Mouse (Mus musculus) monocyte, adult 2 months (primary cell): ENCODE results near the gene Lrmda.

ENCODE experiments used
- DNase-seq, 2 experiments: peaks; one replicate each; pipeline ENCODE4 v3.0.0; 2022; ENCODE audit warnings: low spot score in 2 of 2, low read depth in 1 of 2

Lrmda gene

DNA sequence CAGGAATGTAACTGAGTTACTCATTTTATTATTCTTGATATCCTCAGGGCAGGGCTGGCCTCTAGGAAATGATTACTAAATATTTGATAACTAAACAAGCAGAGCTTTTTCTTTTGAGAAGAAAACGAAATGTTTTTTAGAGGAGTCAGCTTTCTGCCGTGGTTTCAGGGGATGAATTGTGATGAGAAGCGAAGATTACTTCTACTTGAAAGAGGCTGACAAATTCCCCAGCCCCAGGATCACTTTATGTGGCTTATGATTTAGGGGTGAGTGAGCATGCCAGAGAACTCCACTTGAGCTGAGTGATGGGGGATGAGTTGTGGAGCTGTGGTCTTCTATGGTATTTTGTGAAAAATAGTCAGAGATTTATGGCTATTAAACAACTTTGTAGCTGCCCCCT lies 803.4 kb downstream of the Lrmda start:
- DNase-seq: no peak

GRCm38 (mm10) chr14:22826825-22827224 lies 807.3 kb downstream of the Lrmda start:
- DNase-seq: no peak

DNA sequence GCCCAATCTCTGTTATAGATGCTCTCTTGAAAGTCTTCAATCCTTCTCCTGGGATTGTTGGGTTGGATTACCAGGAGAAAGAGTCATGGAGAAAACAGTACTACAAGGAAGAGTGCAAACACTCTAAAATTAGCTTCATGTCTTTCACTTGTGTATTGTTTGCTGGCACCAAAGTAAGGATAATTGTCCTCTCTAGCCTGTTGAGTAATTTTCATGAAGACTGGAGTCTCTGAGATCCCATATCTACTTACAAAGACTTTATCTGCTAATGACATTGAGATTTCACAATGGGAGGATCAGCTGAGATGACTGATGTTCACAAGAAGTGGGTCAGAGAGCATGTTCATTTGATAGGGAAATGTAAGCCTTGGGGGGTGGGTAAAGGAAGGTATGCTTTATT lies 817.5 kb downstream of the Lrmda start:
- DNase-seq: no peak

GRCm38 (mm10) chr14:22841136-22841535 lies 821.6 kb downstream of the Lrmda start:
- DNase-seq: no peak

- DNase-seq: no peak
Observed at GRCm38 (mm10) chr14:22844006-22844405, 824.5 kb downstream of the Lrmda start.

- no peak for DNase-seq
Observed at GRCm38 (mm10) chr14:22845401-22845800, 825.9 kb downstream of the Lrmda start.

DNA sequence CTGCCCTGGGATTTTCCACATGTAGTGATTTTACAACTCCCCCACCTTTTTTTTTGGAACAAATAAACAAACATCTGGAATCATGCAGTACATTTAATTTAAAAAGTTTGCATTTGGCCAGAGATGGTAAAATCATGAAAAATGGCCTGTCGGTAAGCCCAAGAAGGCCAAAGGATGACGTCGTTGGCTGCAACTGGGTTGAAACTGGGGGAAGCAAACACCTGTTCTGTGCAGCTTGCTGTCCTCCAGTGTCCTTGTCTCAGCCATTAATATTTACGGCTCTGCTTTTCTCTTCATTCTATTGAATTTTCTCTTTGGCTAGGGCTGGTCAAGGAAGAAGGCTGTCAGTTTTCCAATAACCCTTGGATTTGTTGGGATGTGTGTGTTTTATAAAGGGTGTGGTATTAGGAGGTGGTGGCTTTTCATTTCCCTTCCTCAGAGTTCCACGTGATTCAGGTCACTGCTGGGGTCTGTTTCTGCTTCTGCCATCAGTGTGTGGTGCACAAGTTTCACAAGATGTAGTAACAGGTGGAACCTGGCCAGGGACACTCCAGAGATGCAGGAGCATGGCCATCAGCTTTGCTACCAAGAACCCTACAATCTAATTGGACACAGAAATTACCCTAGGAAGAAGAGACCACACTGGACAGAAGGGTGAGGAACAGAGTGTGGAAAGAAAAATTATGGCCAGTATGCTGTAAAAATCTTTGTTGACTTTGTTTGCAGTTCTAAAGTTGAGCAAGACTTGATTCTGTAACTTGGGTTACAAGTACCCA lies 827.7 kb downstream of the Lrmda start:
- DNase-seq: no peak

DNA sequence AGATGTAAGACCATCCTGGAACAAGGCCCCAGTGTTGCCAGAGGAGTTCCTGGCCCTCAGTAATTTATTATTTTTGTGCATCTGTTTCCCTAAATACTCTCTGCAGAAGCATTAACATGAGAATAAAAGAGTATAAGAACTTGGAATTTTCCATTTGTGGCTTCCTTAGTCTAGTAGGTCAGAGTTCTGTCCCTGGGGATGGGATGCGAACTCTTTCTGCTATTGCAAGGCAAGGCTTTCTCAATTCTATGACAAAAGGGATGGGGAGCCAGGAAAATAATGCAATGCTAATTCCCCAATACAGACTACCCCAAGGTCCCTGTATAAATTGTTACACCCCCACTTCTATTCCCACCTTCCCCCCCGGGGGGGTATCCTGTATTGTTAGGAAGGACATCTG lies 829.6 kb downstream of the Lrmda start:
- no peak for DNase-seq

DNA sequence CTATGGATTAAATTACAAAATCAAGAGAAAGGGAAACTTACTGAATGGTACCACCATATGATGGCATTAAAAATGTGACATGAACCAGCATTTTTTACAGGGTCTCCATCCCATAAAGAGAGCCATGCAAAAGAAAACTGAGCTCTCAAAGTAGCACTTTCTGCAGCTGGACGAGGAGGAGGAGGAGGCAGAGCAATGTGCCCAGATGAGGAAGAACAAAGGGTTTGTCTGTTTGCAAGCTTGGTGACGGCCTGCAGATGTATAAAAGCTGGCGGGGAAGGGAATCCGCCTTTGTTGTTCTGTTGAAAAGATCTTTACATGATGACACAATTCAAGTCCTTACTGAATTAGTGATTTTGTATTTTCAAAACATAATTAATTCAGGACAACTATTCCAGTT lies 841.1 kb downstream of the Lrmda start:
- DNase-seq: no peak

GRCm38 (mm10) chr14:22864132-22864531 lies 844.6 kb downstream of the Lrmda start:
- DNase-seq: no peak

DNA sequence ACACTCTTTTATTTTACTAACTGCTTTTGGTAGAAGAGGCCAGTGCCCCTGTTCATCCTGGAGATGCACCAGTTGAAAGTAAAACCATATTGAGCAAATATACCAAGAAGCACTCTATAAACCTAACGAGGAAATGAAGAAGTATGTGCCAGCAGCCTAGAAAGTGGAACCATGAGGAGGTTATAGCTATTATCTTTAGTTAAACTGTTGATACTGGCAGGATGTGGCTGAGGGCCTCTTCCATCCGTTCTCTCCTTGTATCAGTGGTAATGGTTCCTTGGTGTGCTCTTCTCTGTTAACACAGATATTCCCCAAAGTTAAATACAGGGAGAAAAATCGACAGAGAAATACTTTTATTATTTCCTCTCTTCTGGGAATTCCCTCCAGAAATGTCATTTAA lies 855.1 kb downstream of the Lrmda start:
- no peak for DNase-seq

DNA sequence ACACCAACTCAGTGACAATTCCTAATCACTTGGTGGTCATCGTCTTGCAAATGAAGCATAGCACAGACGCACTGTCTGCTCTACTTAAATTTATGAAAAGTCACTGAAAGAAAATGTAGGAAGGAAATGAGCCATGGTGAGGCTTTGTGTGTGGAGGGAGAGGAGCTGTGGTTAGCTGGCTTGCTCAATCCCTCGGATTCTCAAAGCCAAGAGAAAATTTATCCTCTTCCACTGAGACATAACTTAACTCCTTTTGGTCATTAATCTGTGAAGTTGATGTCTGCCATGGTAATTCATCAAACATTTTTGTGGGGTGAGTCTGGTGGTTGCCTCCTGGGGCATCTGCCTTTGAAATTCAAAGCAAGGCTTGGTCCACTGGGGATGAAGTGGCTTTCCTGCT lies 867.7 kb downstream of the Lrmda start:
- DNase-seq: no peak

DNA sequence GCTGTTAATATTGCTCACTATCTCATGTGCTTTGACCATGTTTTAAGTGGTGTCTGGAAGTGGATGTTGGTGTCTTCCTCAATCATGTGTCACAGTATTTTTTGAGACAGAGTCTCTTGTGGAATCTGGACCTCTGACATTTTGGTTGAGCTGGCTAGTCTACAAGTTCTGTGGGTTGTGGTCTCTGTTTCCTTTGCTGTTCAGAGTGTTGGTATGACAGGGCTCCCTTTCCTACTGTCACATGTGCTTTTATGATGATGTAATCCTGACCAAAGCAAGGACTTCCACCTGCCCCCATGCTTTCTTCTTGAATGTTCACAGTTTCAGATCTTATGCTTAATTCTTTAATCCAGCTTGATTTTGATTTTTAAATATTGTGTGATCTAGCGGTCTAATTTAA lies 879.8 kb downstream of the Lrmda start:
- DNase-seq: no peak

GRCm38 (mm10) chr14:22902116-22902515 lies 882.6 kb downstream of the Lrmda start:
- no peak for DNase-seq

DNA sequence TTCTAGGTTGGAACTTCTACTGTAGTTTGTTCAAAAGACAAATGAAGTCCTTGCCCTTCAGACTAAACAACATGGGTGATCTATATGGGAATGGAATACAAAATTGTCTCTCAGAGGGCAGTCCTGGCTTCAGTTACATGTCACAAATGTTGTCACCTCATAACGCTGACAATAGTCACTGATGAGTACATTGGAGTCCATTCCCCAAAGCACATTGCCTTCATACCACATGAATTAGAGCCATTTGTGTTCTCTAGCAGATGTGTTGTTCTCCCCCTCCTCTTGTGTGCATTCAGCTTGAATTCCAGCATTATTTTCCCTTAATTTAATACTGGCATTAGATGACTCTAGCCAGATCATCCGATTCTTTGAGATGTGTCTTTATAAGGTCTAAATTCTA lies 883.4 kb downstream of the Lrmda start:
- no peak for DNase-seq

DNA sequence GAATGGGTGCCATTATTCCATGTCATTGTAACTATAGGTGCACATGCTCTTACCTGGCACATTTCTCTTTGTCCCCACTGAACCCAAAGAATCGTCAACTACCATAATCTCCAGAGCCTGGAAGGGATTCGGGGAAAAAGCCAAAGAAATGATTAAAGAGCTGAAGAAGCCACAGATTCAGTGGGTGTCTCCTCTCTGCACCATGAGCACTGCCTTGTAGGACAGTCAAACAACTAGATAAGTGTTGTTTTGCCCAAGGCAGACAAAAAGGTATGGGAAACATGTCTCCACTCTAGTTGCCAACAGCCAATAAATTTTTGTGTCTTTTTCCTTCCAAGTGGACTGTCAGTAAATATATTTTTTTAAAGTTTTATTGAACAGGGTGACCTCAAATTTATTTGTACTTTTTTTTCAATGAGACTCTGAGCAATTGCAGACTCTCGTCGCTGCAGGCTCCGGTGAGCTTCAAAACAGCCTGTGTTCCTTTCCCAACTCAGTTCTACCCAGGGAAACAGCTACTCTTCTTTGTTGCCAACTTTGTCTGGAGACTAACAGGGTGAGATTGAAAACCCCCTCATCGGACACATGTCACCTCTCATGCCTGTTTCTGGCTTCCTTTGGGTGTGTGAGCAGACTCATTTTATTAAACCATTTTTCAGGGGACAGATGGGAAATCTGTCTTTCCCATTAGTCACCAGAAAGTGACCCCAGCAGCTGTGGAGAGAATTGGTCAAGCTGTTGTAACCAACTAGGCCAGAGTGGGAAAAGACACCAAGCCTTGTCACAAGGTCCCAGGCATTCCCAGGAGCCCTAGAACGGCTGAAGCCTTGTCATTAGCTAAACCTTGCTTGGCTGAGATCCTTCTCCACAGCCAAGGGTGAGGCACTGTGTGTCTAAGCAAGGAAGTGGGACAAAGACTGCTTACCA lies 886.5 kb downstream of the Lrmda start:
- no peak for DNase-seq

- DNase-seq: no peak
Observed at GRCm38 (mm10) chr14:22906716-22907115, 887.2 kb downstream of the Lrmda start.

DNA sequence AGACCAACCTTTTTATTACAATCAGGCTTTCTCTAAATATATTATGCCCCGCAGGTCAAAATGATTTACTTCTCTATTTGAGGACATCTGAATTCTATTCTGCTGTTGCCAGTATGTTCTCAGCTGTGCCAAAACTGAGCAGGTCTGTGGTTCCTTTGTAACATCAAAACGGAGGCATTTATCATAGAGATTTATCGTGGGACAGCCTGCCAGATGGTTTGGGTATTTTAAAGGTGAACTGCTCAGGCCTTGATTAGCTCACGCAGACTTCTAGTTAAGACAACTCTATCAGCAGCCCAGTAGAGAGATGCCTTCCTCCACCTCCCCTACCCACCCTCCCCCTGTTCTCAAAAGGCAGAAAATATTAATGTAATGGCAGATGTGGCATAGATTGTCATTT lies 887.7 kb downstream of the Lrmda start:
- no peak for DNase-seq

GRCm38 (mm10) chr14:22908006-22908405 lies 888.5 kb downstream of the Lrmda start:
- DNase-seq: no peak

- no peak for DNase-seq
Observed at GRCm38 (mm10) chr14:22915463-22915862, 896.0 kb downstream of the Lrmda start.

GRCm38 (mm10) chr14:22918499-22918898 lies 899.0 kb downstream of the Lrmda start:
- DNase-seq: no peak

- no peak for DNase-seq
Observed at GRCm38 (mm10) chr14:22918931-22919330, 899.4 kb downstream of the Lrmda start.
